18 mouse cellular contexts compared by ENCODE assay signal in genomic region chr8:104472465-104472864, GRCm38 (mm10). TPM values are rescaled to one million over a fixed set of nuclear protein-coding genes. Genes with fewer than 3 reads are reported as not detected.
"Had no signal": no experiment of that assay in that cellular context is flagged by ENCODE, and none has a peak within 500 bp of the region (broad histone marks: within the 10 kb centered on the region; RNA-seq: fewer than 3 reads in every experiment).

No protein-coding gene starts in this region.

- H3K36me3 ChIP-seq: limb, embryonic 15.5 days; midbrain, embryonic 10.5 days; midbrain, embryonic 12.5 days; neural tube, embryonic 13.5 days; neural tube, embryonic 15.5 days; stomach, embryonic 15.5 days had no signal

- H3K27ac ChIP-seq: limb, embryonic 15.5 days; liver, embryonic 14.5 days; midbrain, embryonic 10.5 days; midbrain, embryonic 12.5 days; neural tube, embryonic 13.5 days; neural tube, embryonic 15.5 days; stomach, embryonic 15.5 days had no signal

- ATAC-seq: midbrain, embryonic 16.5 days had no signal

- DNase-seq: lung, adult 18-20 months; lung, embryonic 14.5 days; lung, postnatal 14 days; lung, postnatal 4 days; midbrain, embryonic 14.5 days; right cerebral cortex, postnatal 14 days; thymus, adult 2 months; thymus, postnatal 25 days; thymus, postnatal 4 days had no signal

- H3K9me3 ChIP-seq: limb, embryonic 15.5 days; midbrain, embryonic 10.5 days; midbrain, embryonic 12.5 days; neural tube, embryonic 13.5 days; neural tube, embryonic 15.5 days; stomach, embryonic 15.5 days had no signal

- H3K27me3 ChIP-seq: limb, embryonic 15.5 days; midbrain, embryonic 12.5 days; neural tube, embryonic 13.5 days; neural tube, embryonic 15.5 days; stomach, embryonic 15.5 days had no signal

- H3K9ac ChIP-seq: limb, embryonic 15.5 days; liver, embryonic 14.5 days; lung, embryonic 14.5 days; midbrain, embryonic 12.5 days; neural tube, embryonic 13.5 days; neural tube, embryonic 15.5 days; stomach, embryonic 15.5 days had no signal

- H3K4me2 ChIP-seq: limb, embryonic 15.5 days; lung, embryonic 14.5 days; midbrain, embryonic 12.5 days; neural tube, embryonic 13.5 days; neural tube, embryonic 15.5 days; stomach, embryonic 15.5 days had no signal

- H3K4me1 ChIP-seq: limb, embryonic 15.5 days; midbrain, embryonic 10.5 days; midbrain, embryonic 12.5 days; neural tube, embryonic 13.5 days; neural tube, embryonic 15.5 days; stomach, embryonic 15.5 days had no signal

- H3K4me3 ChIP-seq: limb, embryonic 15.5 days; midbrain, embryonic 10.5 days; midbrain, embryonic 12.5 days; myocyte; neural tube, embryonic 13.5 days; neural tube, embryonic 15.5 days; stomach, embryonic 15.5 days had no signal

RNA-seq across cellular contexts. Expression of gene Terb1, which starts 37.2 kb away (rescaled TPM):
- polyA plus RNA-seq: liver, embryonic 14.5 days; myocyte had no signal
